Mouse (Mus musculus) heart, postnatal 25 days (tissue): ENCODE results near the gene Evi2. TPM values are rescaled to one million over a fixed set of nuclear protein-coding genes. Genes with fewer than 3 reads are reported as not detected.

ENCODE experiments used
- total RNA-seq, 2 experiments: library from RNA; stranded (reverse); gene quantifications; 2 replicates each; pipeline ENCODE4 v1.2.3; 2021

Evi2 gene
- total RNA-seq, 2 experiments from 2014 or later: 0.08 TPM; not detected in 1

Other genes with a start within 250 kb of the Evi2 start
- not detected for gene Gm9964, start 233.7 kb downstream of the Evi2 start, total RNA-seq
- gene Nf1, start 190.9 kb downstream of the Evi2 start, total RNA-seq: 10 to 100 TPM; 27.1 to 30.0 TPM
- gene Omg, start 26.5 kb downstream of the Evi2 start, total RNA-seq: not detected
- gene Evi2b, start 6.8 kb downstream of the Evi2 start, total RNA-seq: 1 to 10 TPM; 1.1 to 1.3 TPM
- 1 to 10 TPM; 1.9 to 2.8 TPM for gene Evi2a, start within 50 bp of the Evi2 start, total RNA-seq
- under 1 TPM; 0.06 to 0.29 TPM for gene Rab11fip4, start 60.6 kb upstream of the Evi2 start, total RNA-seq